Mouse (Mus musculus): ENCODE data around the gene Kcnj2. TPM values are rescaled to one million over a fixed set of nuclear protein-coding genes. Genes with fewer than 3 reads are reported as not detected.

Gene Kcnj2
- 9.6 TPM for polyA plus RNA-seq (2015; fragmentation: Illumina TruSeq; extraction: RNeasy Lipid Tissue Mini Kit (QIAGEN cat#74804); ENCODE audit: low read depth, low replicate concordance)

DNA sequence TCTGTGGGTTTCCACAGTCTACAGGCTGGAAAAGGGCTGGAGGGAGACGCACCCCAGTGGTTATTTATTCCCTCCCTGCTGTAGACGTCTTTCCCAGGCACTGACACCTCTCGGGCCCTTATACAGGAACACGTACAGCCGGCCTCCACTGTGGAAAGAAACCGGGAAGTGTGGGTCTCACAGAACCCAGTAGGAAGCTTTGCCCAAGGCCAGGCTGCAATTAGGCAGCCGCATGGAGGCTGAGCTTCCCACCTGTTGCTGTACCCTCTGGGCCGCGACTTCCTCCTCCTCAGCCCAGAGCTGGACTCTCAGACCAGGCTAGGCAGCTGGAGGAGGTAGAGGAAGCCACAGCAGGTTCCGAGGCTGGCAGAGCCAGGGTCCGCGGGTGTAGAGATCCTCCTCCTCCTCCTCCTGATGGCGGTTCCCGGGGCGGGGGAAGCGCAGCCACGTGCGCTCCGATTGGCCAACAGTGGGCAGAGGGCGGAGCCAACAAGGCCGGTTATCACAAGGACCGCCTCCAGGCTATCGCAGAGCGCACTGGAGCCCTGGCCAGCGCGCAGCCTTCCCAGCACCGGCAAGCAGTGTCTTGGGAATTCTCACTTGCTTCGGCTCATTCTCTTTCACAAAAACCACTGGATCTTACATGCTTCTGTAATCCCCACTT, at the start of gene Kcnj2:
Kcnj2 (plus strand) TSS at position 530 of the 664 bp plus-strand sequence.

Other genes starting within 250 kb of the Kcnj2 start
- 19.2 TPM for gene Kcnj16, start 98.1 kb upstream of the Kcnj2 start, polyA plus RNA-seq (2015; fragmentation: Illumina TruSeq; extraction: RNeasy Lipid Tissue Mini Kit (QIAGEN cat#74804); ENCODE audit: low read depth, low replicate concordance)

Data from brain, adult 10 weeks (tissue).